ENCODE assay signal across 15 mouse cellular contexts in the genomic region with DNA sequence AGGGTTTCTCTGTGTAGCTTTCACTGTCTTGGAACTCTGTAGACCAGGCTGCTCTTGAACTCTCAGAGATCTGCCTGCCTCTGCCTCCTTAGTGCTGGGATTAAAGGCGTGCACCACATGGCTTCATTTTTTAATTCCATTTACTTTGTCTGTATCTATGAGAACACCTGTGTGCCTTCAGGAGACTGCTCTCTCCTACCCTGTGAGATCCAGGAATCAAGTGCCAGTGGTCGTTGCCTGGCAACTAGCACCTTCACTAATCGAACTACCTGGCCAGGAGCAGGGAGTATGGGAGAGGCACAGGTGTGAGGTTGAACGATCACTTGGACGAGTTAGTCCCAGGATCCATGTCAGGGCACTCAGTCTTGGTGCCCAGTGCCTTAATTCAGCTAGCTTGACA. TPM values are rescaled to one million over a fixed set of nuclear protein-coding genes. Genes with fewer than 3 reads are reported as not detected.
A peak's percentile ranks its signal among the peaks of the same experiment; 100 is the strongest.
DNase-seq lines count a peak whose midpoint lies in the region; ATAC-seq lines count a peak whose summit lies in the region.
"Had no signal": no experiment of that assay in that cellular context is flagged by ENCODE, and none has a peak within 500 bp of the region (broad histone marks: within the 10 kb centered on the region; RNA-seq: fewer than 3 reads in every experiment).

No protein-coding gene starts in this region.

- peak; percentile 5 for DNase-seq in heart, postnatal 4 days
- DNase-seq in heart, adult 18-20 months, result no peak
- DNase-seq in urinary bladder, adult 2 months (ENCODE audit: low spot score), result peak; percentile 17
- no peak for DNase-seq in urinary bladder, adult 18-20 months (ENCODE audit: low spot score in 2 of 2)
- DNase-seq in layer of hippocampus, postnatal 14 days (ENCODE audit: low spot score in 2 of 2), result no peak
- DNase-seq in right cerebral cortex, postnatal 10 days (ENCODE audit: low spot score in 2 of 2), result no peak
- DNase-seq: cerebellum, adult 8-10 months; kidney, postnatal 10 days; layer of hippocampus, adult 9-11 months; right cerebral cortex, postnatal 25 days had no signal

- H3K27me3 ChIP-seq in liver, embryonic 15.5 days, result no peaks in the 10 kb centered on the region
- H3K27me3 ChIP-seq: forebrain, embryonic 15.5 days; midbrain, embryonic 13.5 days had no signal

- H3K9ac ChIP-seq in liver, embryonic 15.5 days, result no peak overlapping the region
- H3K9ac ChIP-seq: forebrain, embryonic 15.5 days; midbrain, embryonic 13.5 days had no signal

- peaks cover 44% of the 10 kb centered on the region for H3K36me3 ChIP-seq in liver, embryonic 15.5 days (replicated peaks)

- no peak overlapping the region for H3K4me3 ChIP-seq in liver, embryonic 15.5 days (replicated peaks)
- H3K4me3 ChIP-seq: forebrain, embryonic 15.5 days; midbrain, embryonic 13.5 days had no signal

- no peak overlapping the region for H3K4me2 ChIP-seq in liver, embryonic 15.5 days
- H3K4me2 ChIP-seq: forebrain, embryonic 15.5 days; midbrain, embryonic 13.5 days had no signal

- H3K9me3 ChIP-seq in liver, embryonic 15.5 days (replicated peaks), result no peaks in the 10 kb centered on the region
- H3K9me3 ChIP-seq: forebrain, embryonic 15.5 days; midbrain, embryonic 13.5 days had no signal

- no peak for ATAC-seq in liver, embryonic 15.5 days (ENCODE audit: insufficient read depth)
- ATAC-seq: forebrain, embryonic 15.5 days; inflammation-experienced regulatory T-cells, adult 6 months; midbrain, embryonic 13.5 days had no signal

- H3K27ac ChIP-seq in liver, embryonic 15.5 days (replicated peaks), result peak overlapping the region; percentile 98
- H3K27ac ChIP-seq: forebrain, embryonic 15.5 days; midbrain, embryonic 13.5 days had no signal

- WGBS in liver, embryonic 15.5 days (ENCODE audit: insufficient replicate concordance), result 82% methylated on average over 5 of the region's 5 CpGs

- peaks cover 94% of the 10 kb centered on the region for H3K4me1 ChIP-seq in liver, embryonic 15.5 days (replicated peaks)

RNA-seq across cellular contexts. Expression of a gene that starts 12.6 kb away (rescaled TPM):
- 100 to 1,000 TPM; 112 to 115 TPM for total RNA-seq in heart, postnatal 4 days (2021)
- total RNA-seq in heart, adult 18-20 months (2021), result 100 to 1,000 TPM; 159 to 167 TPM
- 90.3 and 106 TPM in 2 replicates for polyA plus RNA-seq in urinary bladder, adult 2 months (2012; rRNA removed)
- polyA plus RNA-seq in liver, embryonic 15.5 days (2015; fragmentation: Nextera tagmentation; extraction: Ambion mirVana), result 34.8 and 39.0 TPM in 2 replicates
- 10 to 100 TPM; 64.6 to 65.1 TPM for total RNA-seq in layer of hippocampus, postnatal 14 days (2021)

RNA-seq across cellular contexts. Expression of a gene that starts 16.5 kb away (rescaled TPM):
- total RNA-seq in heart, postnatal 4 days (2021), result 10 to 100 TPM; 13.5 to 14.6 TPM
- total RNA-seq in heart, adult 18-20 months (2021), result 10 to 100 TPM; 39.1 to 40.6 TPM
- polyA plus RNA-seq in urinary bladder, adult 2 months (2012; rRNA removed), result 52.4 and 58.8 TPM in 2 replicates
- 0.79 and 1.0 TPM in 2 replicates for polyA plus RNA-seq in liver, embryonic 15.5 days (2015; fragmentation: Nextera tagmentation; extraction: Ambion mirVana)
- total RNA-seq in layer of hippocampus, postnatal 14 days (2021), result 1 to 10 TPM; 3.0 to 4.1 TPM
- total RNA-seq: hematopoietic stem cell, adult 5-6 weeks had no signal

RNA-seq across cellular contexts. Expression of a gene that starts 46.4 kb away (rescaled TPM):
- total RNA-seq in heart, postnatal 4 days (2021), result 10 to 100 TPM; 49.2 to 50.5 TPM
- total RNA-seq in heart, adult 18-20 months (2021), result 10 to 100 TPM; 74.3 to 75.2 TPM
- 31.6 and 45.7 TPM in 2 replicates for polyA plus RNA-seq in urinary bladder, adult 2 months (2012; rRNA removed)
- polyA plus RNA-seq in liver, embryonic 15.5 days (2015; fragmentation: Nextera tagmentation; extraction: Ambion mirVana), result 32.7 and 35.9 TPM in 2 replicates
- total RNA-seq in layer of hippocampus, postnatal 14 days (2021), result 100 to 1,000 TPM; 288 to 297 TPM

Comparison
In these comparisons a context has a peak if more than half of its experiments do, and no peak if none do; other contexts are left out.
1. DNase-seq: peak in heart, postnatal 4 days (single experiment) and urinary bladder, adult 2 months (single experiment); none in heart, adult 18-20 months (0 of 2), urinary bladder, adult 18-20 months (0 of 2), layer of hippocampus, postnatal 14 days (0 of 2) and right cerebral cortex, postnatal 10 days (0 of 2).